Mouse (Mus musculus) neural tube, embryonic 12.5 days (tissue): ENCODE measurements at regions not wholly inside any gene's neighbourhood (a gene's known extent, or its start where the extent isn't known, plus 50 kb on each side); places are given as distances from the start of the nearest gene placed in this dataset.
A peak's percentile ranks its signal among the peaks of the same experiment; 100 is the strongest.
"Not testable (repeated sequence)": the region's sequence is repeated elsewhere in the genome, so short reads cannot be mapped to it uniquely, and the experiment has no call there.

Source experiments
- ATAC-seq: fragments of 200-750 bp; cut with Nextera tagmentation; 2 replicates; pipeline ENCODE4 v1.8.0; 2017; ENCODE audit warnings: low read depth, mild to moderate bottlenecking, moderate TSS enrichment, moderate library complexity; ENCODE audit not compliant: low FRiP score
- H3K27ac ChIP-seq: fragments of 300-500 bp; sonication (generic); 2 replicates; pipeline ENCODE4 v1.5.1; 2016
- H3K27me3 ChIP-seq: fragments of 300-500 bp; sonication (generic); replicated peaks from 2 replicates; pipeline ENCODE4 v1.6.1; 2016; ENCODE audit warnings: mild to moderate bottlenecking
- H3K36me3 ChIP-seq: fragments of 300-500 bp; sonication (generic); 2 replicates; pipeline ENCODE4 v1.6.1; 2016; ENCODE audit warnings: mild to moderate bottlenecking
- H3K4me1 ChIP-seq: fragments of 300-500 bp; sonication (generic); 2 replicates; pipeline ENCODE4 v1.6.1; 2016
- H3K4me2 ChIP-seq: fragments of 300-500 bp; sonication (generic); replicated peaks from 2 replicates; pipeline ENCODE4 v1.6.1; 2016; ENCODE audit warnings: mild to moderate bottlenecking
- H3K4me3 ChIP-seq: fragments of 300-500 bp; sonication (generic); 2 replicates; pipeline ENCODE4 v1.5.1; 2016
- H3K9ac ChIP-seq: fragments of 300-500 bp; sonication (generic); 2 replicates; pipeline ENCODE4 v1.6.1; 2016; ENCODE audit warnings: mild to moderate bottlenecking
- H3K9me3 ChIP-seq: fragments of 300-500 bp; sonication (generic); 2 replicates; pipeline ENCODE4 v1.6.1; 2016; ENCODE audit warnings: mild to moderate bottlenecking
- WGBS: fragments of 180-500 bp; shearing (Covaris S2); methylation state at CpG from one replicate; pipeline ENCODE4 v1.1.7; 2016; 5-methylcytosine and 5-hydroxymethylcytosine counted together

DNA sequence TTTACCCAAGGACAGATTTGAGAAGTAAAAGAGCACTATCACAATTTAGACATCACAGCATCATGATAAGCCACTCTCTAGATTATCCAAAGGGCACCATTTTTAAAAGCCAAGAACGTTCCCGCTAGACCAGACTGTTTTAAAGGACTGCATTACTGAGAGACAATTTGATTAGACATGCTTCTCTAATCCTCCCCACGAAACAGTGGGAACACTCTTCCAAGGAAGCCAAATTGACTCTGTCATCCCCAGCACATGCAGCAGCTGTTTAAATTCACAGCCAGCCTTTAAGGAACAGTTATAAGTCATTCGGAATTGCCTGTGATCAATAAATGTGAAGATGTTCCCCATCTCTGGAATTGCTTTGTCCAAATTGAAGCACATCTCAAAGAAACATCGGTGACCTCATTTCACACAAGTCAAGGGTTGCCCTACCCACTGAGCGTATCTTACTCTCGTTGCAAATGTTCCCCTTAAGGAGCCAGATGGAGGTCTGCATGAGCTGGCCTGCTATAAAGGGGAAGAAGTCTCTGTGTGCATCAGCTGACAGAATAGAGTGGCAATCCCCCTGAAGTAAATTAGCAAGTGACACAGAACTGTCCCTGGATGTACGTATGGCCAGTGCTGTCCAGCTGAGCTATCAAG, 393.2 kb downstream of the Pid1 start:
- 45% methylated on average over 8 of the region's 8 CpGs for WGBS
- Histone ChIP-seq H3K36me3 (no peaks in the 10 kb centered on the region), H3K4me2 (no peak overlapping the region), H3K4me1 (no peaks in the 10 kb centered on the region), H3K9ac (no peak overlapping the region), H3K27me3 (no peaks in the 10 kb centered on the region), H3K4me3 (no peak overlapping the region), H3K9me3 (no peaks in the 10 kb centered on the region), H3K27ac (no peak overlapping the region)
- ATAC-seq: no peak

DNA sequence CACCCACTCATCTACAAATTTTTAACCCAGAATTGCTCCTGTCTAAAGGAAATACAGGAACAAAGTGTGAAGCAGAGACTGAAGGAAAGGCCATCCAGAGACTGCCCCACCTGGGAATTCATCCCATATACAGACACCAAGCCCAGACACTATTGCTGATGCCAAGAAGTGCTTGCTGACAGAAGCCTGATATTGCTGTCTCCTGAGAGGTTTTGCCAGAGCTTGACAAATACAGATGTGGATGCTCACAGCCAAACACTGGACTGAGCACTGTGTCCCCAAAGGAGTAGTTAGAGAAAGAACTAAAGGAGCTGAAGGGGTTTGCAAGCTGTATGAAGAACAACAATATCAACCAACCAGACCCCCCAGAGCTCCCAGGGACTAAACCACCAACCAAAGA, 399.3 kb downstream of the Pid1 start:
- not testable (repeated sequence) for H3K4me1 ChIP-seq, H3K27me3 ChIP-seq, ATAC-seq, H3K4me2 ChIP-seq, H3K36me3 ChIP-seq, H3K9me3 ChIP-seq, H3K4me3 ChIP-seq, H3K27ac ChIP-seq, H3K9ac ChIP-seq

DNA sequence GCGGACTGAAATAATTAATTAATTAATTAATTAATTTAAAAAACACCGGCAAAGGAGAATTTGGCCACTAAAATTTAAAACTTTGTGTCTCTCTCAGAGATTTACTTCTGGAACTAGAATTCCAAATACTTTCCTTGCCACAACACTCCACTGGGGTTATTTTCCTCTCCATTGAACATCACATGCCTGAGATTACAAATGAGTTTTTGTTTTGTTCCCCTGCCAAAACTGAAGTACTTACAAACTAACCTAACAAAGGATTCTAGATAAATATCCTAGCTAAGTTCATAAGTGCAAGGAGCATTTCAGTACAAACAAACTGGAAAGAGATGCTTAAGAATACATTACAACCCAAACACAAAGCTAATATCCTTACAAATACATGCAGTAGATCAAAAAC, 402.2 kb downstream of the Pid1 start:
- ATAC-seq: no peak
- no peaks in the 10 kb centered on the region for H3K36me3 ChIP-seq
- H3K9me3 ChIP-seq: no peaks in the 10 kb centered on the region
- no peak overlapping the region for H3K4me3 ChIP-seq
- 92% methylated on average over 2 of the region's 2 CpGs for WGBS
- no peak overlapping the region for H3K9ac ChIP-seq
- H3K4me2 ChIP-seq: no peak overlapping the region
- H3K27me3 ChIP-seq: no peaks in the 10 kb centered on the region
- H3K27ac ChIP-seq: no peak overlapping the region
- H3K4me1 ChIP-seq: no peaks in the 10 kb centered on the region

DNA sequence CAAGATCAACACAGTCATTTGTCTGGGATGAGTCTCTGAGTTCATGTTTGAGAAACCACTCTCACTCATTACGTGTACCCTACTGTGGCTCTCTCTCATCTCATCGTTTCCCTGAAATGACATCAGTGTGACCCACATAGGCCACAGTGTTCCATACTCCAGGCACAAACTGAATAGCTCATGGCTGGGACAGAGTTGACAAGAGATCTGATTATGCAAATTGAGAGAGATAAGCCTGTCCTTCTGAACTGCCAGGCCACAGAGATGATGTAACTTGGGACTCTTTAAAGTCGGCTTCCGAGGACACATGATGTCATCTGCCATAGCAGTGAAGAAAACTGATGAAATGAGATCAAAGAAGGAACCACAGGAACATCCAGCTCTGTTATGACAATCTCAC, 404.2 kb downstream of the Pid1 start:
- Histone ChIP-seq H3K4me2 (no peak overlapping the region), H3K27ac (no peak overlapping the region), H3K4me1 (no peaks in the 10 kb centered on the region), H3K4me3 (no peak overlapping the region), H3K9me3 (no peaks in the 10 kb centered on the region), H3K36me3 (no peaks in the 10 kb centered on the region), H3K9ac (no peak overlapping the region), H3K27me3 (no peaks in the 10 kb centered on the region)
- WGBS: 88% methylated on average over 4 of the region's 4 CpGs
- no peak for ATAC-seq

DNA sequence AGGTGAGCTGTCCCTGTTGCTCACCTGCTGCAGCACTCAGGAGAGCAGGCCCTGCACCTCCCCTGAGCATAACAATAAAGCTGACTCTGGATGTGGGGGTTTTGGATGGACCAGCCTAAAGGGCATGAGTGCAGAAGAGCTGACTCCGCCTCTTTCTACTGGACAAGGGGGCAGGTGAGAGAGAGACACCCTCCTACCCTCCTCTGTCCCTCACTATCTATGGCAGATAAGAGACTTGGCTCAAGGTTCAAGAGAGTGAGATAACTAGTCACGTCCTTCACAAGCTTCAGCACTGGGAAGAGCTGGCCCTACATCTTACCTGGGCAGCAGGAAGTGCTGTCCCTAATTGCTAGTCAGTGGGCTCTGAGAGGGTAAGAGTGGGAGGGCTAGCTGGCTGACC, 441.1 kb downstream of the Pid1 start:
- Histone ChIP-seq H3K36me3 (no peaks in the 10 kb centered on the region), H3K4me2 (no peak overlapping the region), H3K9me3 (no peaks in the 10 kb centered on the region), H3K27ac (no peak overlapping the region), H3K27me3 (no peaks in the 10 kb centered on the region), H3K9ac (no peak overlapping the region), H3K4me3 (no peak overlapping the region), H3K4me1 (no peaks in the 10 kb centered on the region)
- 87% methylated on average over 2 of the region's 2 CpGs for WGBS
- ATAC-seq: no peak

DNA sequence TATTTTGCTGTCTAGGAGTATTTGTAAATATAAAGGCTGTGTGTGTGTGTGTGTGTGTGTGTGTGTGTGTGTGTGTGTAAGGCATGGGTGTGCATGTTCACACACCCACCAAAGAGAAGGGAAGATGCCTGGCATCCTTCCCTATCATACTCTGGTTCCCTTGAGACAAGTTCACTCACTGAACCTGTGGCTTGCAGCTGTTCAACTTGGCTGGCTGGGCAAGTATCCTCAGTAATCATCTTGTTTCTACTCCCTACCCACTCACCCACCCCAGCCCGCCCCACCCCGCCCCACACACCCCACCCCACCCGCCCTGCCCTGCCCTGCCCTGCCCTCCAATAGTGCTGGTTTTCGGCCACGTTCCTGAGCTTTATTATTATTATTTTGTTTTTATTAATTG, 448.5 kb downstream of the Pid1 start:
- H3K4me3 ChIP-seq: no peak overlapping the region
- no peaks in the 10 kb centered on the region for H3K9me3 ChIP-seq
- H3K4me1 ChIP-seq: no peaks in the 10 kb centered on the region
- no peak overlapping the region for H3K9ac ChIP-seq
- no peaks in the 10 kb centered on the region for H3K27me3 ChIP-seq
- H3K27ac ChIP-seq: no peak overlapping the region
- no peaks in the 10 kb centered on the region for H3K36me3 ChIP-seq
- WGBS: 81% methylated on average over 5 of the region's 5 CpGs
- no peak overlapping the region for H3K4me2 ChIP-seq
- no peak for ATAC-seq

DNA sequence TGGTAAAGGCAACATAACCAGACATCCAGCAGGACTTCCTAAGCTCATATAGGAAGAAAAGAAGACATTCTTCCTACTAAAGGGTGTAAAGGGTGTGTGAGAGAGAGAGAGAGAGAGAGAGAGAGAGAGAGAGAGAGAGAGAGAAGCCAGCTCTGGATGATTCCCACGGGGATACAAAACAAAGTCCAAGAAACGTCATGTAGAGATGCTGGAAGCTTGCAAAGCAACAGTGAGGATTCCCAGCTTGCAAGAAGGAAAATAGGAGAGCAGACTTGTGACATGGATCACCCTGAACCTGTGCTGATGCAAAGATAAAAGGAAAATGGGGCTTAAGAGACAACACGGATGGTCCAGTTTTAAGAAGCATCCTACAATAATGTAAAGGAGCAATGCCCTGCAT, 456.6 kb downstream of the Pid1 start:
- Histone ChIP-seq H3K4me1 (no peaks in the 10 kb centered on the region), H3K27ac (no peak overlapping the region), H3K9me3 (no peaks in the 10 kb centered on the region), H3K9ac (no peak overlapping the region), H3K4me2 (no peak overlapping the region), H3K27me3 (no peaks in the 10 kb centered on the region), H3K36me3 (no peaks in the 10 kb centered on the region), H3K4me3 (no peak overlapping the region)
- WGBS: 62% methylated on average over 3 of the region's 3 CpGs
- no peak for ATAC-seq

DNA sequence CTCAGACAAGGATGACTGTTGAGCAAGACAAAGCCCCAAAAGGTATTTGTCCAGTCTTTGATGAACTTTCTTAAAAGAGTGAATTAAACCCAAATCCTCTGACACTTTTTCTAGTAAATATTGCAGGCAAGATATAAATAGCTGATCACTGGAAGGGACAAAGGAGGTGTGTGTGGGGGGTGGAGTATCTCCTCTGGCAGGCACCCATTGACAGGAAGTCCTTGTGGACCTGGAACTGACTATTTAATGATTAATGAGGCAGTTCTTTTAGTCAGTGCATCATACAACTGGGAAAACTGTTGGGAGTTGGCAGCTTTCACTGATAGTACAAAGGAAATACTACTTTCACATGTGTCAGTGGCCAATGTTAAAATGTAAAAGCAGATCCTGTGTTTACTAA, 457.1 kb downstream of the Pid1 start:
- Histone ChIP-seq H3K9me3 (no peaks in the 10 kb centered on the region), H3K4me1 (no peaks in the 10 kb centered on the region), H3K27me3 (no peaks in the 10 kb centered on the region), H3K36me3 (no peaks in the 10 kb centered on the region), H3K9ac (no peak overlapping the region), H3K4me2 (no peak overlapping the region), H3K4me3 (no peak overlapping the region), H3K27ac (no peak overlapping the region)
- ATAC-seq: no peak

DNA sequence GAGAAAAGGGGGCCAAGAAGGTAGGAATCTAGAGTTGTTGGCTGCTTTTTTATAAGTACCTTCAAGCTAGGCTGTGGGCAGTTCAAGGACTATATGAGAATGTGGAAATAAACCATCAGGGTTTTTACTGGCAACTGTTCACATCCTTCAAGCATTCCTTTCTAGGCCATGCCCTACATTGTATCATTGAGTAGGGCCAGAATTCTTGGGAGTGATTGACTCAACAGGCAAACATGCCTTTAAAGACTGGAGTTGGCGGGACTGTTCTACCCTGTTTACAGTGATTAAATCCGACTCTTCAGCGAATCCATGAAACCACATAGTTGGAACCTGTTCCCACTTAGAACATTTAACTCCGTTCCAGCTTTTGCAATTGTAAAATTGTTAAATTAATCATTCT, 463.8 kb downstream of the Pid1 start:
- Histone ChIP-seq H3K4me3 (no peak overlapping the region), H3K9me3 (no peaks in the 10 kb centered on the region), H3K4me2 (no peak overlapping the region), H3K36me3 (no peaks in the 10 kb centered on the region), H3K27ac (no peak overlapping the region), H3K9ac (no peak overlapping the region), H3K27me3 (no peaks in the 10 kb centered on the region), H3K4me1 (0 out of 2 replicates have a peak, but pooled peaks cover 3% of the 10 kb centered on the region)
- ATAC-seq: no peak
- 88% methylated on average over 4 of the region's 4 CpGs for WGBS

DNA sequence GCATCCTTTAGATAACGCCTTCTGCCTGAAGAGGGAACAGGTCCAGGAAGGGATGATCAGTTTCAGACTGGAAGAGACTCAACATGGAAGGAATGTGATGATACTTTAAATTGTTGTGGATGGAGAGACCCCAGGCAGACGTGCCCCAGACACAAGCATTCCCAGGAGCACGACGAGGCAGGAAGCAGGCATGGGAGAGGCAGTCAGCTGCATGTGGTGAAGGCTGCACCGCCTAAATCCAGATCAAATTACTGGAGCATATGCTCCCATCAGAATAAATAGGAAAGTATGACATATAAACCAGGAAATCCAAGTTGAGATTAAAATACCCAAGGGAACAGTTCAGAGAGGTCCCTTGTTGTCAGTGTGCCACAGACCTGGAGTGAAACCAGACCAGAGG, 467.3 kb downstream of the Pid1 start:
- WGBS: 46% methylated on average over 5 of the region's 5 CpGs
- Histone ChIP-seq H3K4me1 (0 out of 2 replicates have a peak, but pooled peaks cover 3% of the 10 kb centered on the region), H3K9me3 (no peaks in the 10 kb centered on the region), H3K36me3 (no peaks in the 10 kb centered on the region), H3K4me3 (no peak overlapping the region), H3K9ac (no peak overlapping the region), H3K27ac (no peak overlapping the region), H3K27me3 (no peaks in the 10 kb centered on the region), H3K4me2 (no peak overlapping the region)
- ATAC-seq: no peak

DNA sequence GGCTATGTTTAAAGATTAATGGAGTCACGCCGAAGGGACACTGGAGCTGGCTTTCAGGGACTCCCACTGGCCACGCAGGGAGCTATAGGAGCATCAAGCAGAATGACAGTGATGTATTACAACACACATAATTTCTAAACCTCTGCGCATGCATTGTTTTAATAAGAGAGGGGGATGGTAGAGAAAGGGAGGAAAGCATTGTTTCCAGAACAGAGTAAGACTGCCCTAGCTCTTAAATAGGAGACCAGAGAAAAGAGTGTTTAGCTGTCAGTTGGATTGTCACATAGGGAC, 471.1 kb upstream of the Sphkap start:
- Histone ChIP-seq H3K4me2 (no peak overlapping the region), H3K4me3 (no peak overlapping the region), H3K4me1 (no peaks in the 10 kb centered on the region; the same call in 1 of the 2 replicates), H3K9me3 (no peaks in the 10 kb centered on the region), H3K27ac (no peak overlapping the region), H3K27me3 (no peaks in the 10 kb centered on the region), H3K9ac (no peak overlapping the region), H3K36me3 (no peaks in the 10 kb centered on the region)
- WGBS: 32% methylated on average over 4 of the region's 4 CpGs
- ATAC-seq: peak; percentile 79

DNA sequence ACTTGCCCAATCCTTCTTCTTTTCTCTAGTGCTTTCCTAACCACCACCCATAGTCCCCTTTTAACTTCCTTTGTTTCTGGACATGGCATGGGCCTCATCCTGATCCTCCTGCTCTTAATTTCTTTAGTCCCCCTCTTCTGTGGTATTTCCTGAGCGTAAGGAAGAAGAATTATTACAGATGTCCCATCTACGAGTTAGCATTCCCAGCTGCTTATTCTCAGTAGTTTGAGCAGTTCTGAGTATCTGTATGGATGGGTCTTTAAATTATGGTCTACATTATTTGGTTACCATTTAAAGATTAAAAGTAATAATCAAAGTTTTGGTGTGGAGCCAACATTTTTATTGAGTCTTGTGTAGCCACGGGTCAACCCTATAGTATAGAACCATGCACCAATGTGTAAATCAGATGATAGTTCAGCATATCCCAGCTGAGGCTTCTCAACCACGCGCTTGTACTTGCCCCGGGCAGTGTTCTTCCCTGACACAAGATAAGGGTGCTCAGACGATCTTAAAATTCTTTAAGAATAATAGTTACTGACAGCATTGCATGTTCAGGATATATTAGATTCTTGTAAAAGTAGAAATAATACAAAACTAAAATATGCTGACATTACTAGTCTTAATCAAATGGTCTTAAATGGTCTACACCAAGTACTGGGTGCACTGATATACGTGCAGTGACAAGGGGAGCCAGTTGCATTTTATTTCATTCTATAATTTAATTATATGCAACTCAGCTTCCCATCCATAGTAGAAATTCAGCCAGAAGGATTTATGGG, 470.5 kb upstream of the Sphkap start:
- no peaks in the 10 kb centered on the region for H3K9me3 ChIP-seq
- no peak overlapping the region for H3K27ac ChIP-seq
- 63% methylated on average over 8 of the region's 8 CpGs for WGBS
- H3K4me1 ChIP-seq: no peaks in the 10 kb centered on the region; the same call in 1 of the 2 replicates
- ATAC-seq: peak; percentile 70
- no peak overlapping the region for H3K9ac ChIP-seq
- no peaks in the 10 kb centered on the region for H3K36me3 ChIP-seq
- no peak overlapping the region for H3K4me3 ChIP-seq
- H3K27me3 ChIP-seq: no peaks in the 10 kb centered on the region
- no peak overlapping the region for H3K4me2 ChIP-seq
